Mouse (Mus musculus): ENCODE data around the gene Zfp414. TPM values are rescaled to one million over a fixed set of nuclear protein-coding genes. Genes with fewer than 3 reads are reported as not detected.
"Not testable (repeated sequence)": the region's sequence is repeated elsewhere in the genome, so short reads cannot be mapped to it uniquely, and the experiment has no call there.

The Zfp414 gene
- polyA plus RNA-seq, 1 experiment from 2014 or later, result 71.8 TPM

DNA sequence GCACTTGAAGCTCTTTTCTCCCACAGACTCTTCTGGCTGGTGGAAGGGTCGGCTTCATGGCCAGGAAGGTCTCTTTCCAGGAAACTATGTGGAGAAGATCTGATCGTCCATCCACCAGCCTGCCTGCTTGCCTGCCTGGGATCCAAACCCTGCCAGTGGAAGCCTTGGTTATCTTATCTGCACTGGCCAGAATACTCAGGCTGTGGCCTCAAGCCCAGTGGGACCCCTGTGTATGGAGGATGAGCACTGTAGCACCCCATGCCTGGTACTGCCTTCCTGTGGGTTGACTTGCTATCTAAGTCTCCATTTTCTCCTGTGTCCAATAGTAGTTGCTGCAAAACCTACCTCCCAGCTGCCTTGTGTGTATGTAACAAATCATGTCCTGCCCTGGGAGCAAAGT, 21.6 kb upstream of the Zfp414 start:
- Histone ChIP-seq H3K27ac (ENCODE audit: low read depth, low read length) (no peak overlapping the region), H3K4me3 (ENCODE audit: low read depth, low read length) (no peak overlapping the region), H3K36me3 (ENCODE audit: control insufficient read depth, insufficient read depth, low read length) (no peaks in the 10 kb centered on the region), H3K9ac (ENCODE audit: low read length) (no peak overlapping the region), H3K4me1 (replicated peaks; ENCODE audit: control insufficient read depth, insufficient read depth, low read length) (no peaks in the 10 kb centered on the region), H3K9me3 (ENCODE audit: control insufficient read depth, low read length) (no peaks in the 10 kb centered on the region), H3K4me2 (ENCODE audit: low read depth, low read length, severe bottlenecking) (no peak overlapping the region), H3K27me3 (ENCODE audit: control insufficient read depth, insufficient read depth, low read length) (no peaks in the 10 kb centered on the region)
- WGBS, result 87% methylated on average over 2 of the region's 2 CpGs
- ATAC-seq (replicated peaks; ENCODE audit: low FRiP score) (no peak), DNase-seq (ENCODE audit: low spot score) (no peak)

DNA sequence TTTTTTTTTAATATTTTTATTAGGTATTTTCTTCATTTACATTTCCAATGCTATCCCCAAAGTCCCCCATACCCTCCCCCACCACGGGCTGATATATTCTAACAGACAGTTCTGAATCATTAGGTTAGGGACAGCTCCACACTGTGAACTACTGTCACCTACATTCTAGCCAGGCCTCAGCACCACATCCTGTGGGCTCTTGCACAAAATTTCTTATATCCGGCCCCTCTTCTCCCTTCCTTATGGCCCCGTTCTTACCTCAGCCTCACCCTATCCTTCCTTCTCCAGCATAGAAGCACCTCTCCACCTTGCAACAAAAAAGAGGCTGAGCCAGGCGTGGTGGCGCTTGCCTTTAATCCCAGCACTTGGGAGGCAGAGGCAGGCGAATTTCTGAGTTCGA, 18.3 kb upstream of the Zfp414 start:
- Histone ChIP-seq H3K9ac (ENCODE audit: low read length) (no peak overlapping the region), H3K27me3 (ENCODE audit: control insufficient read depth, insufficient read depth, low read length) (no peaks in the 10 kb centered on the region), H3K4me2 (ENCODE audit: low read depth, low read length, severe bottlenecking) (no peak overlapping the region), H3K9me3 (ENCODE audit: control insufficient read depth, low read length) (no peaks in the 10 kb centered on the region), H3K36me3 (ENCODE audit: control insufficient read depth, insufficient read depth, low read length) (no peaks in the 10 kb centered on the region), H3K4me1 (replicated peaks; ENCODE audit: control insufficient read depth, insufficient read depth, low read length) (no peaks in the 10 kb centered on the region), H3K27ac (ENCODE audit: low read depth, low read length) (no peak overlapping the region), H3K4me3 (ENCODE audit: low read depth, low read length) (no peak overlapping the region)
- ATAC-seq (replicated peaks; ENCODE audit: low FRiP score), result no peak
- 82% methylated on average over 7 of the region's 7 CpGs for WGBS
- no peak for DNase-seq (ENCODE audit: low spot score)

DNA sequence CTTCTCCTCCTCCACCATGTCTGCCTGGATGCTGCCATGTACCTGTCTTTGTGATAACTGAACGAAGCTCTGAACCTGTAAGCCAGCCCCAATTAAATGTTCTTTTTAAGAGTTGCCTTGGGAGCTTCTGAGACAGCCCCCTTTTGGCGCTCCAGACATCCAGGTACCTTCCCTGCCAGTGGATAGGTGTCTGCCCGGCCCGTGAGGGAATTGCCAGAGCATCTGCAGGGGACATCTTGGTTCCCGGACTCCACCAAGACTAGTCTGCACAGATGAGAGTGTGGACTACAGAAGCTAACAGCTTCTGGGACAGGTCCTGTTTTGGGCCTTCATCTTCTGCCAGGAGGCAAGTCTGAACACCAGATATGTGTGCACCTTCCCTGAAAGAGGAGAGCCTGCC, 15.2 kb upstream of the Zfp414 start:
- DNase-seq (ENCODE audit: low spot score); H3K9ac ChIP-seq (ENCODE audit: low read length); H3K36me3 ChIP-seq (ENCODE audit: control insufficient read depth, insufficient read depth, low read length); H3K4me1 ChIP-seq (replicated peaks; ENCODE audit: control insufficient read depth, insufficient read depth, low read length); H3K9me3 ChIP-seq (ENCODE audit: control insufficient read depth, low read length); H3K27ac ChIP-seq (ENCODE audit: low read depth, low read length); ATAC-seq (replicated peaks; ENCODE audit: low FRiP score); H3K4me2 ChIP-seq (ENCODE audit: low read depth, low read length, severe bottlenecking); H3K4me3 ChIP-seq (ENCODE audit: low read depth, low read length); H3K27me3 ChIP-seq (ENCODE audit: control insufficient read depth, insufficient read depth, low read length): not testable (repeated sequence)
- 86% methylated on average over 5 of the region's 5 CpGs for WGBS

DNA sequence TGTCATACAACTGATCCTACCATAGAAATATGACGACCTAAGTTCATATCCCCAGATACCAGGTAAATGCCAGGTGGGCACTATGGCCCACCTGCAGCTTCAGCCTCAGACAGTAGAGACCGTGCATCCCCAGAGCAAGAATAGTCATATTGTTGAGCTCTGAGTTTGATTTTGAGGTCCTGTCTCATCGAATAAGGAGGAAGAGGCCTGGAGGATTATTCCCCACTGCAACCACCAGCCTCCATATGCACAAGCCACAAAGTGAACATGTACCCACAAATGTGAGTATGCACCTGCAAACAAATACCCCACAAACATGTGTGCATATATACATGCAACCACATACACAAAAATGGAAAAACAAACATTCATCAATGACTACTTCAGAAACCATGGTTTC, 1.6 kb upstream of the Zfp414 start:
- no peak for ATAC-seq (replicated peaks; ENCODE audit: low FRiP score)
- DNase-seq (ENCODE audit: low spot score), result no peak

DNA sequence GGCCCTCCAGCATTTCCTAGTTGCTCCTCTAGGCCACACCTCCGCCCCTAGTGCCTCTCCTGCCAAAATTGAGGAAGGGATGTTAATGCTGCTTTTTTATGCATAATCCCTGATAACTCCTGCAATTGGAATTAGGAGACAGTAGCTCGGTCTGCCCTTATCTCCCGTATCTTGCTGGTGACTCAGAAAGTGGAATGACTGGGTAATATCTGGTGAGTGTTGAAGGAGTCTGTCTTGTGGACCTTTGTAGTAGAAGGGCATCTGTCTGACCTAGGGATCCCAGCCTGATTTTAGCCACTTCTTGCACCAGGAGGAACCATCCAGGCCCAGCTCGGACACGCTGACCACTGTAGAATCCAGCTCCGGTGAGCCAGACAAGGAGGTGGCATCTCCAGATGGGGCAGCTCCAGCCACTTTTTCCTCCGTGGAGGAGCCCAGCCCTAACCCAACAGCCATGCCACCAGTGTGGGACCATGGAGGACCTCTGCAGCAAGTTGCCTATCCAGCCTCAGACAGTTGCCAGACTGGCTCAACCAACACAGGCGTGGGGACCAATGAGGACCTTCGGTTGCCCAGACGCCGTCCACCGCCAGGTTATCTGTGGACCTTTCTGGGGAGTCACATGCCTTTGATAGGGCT, 716 bp downstream of the Zfp414 start:
- Histone ChIP-seq H3K9ac (ENCODE audit: low read length) (peak overlapping the region; percentile 87), H3K27me3 (ENCODE audit: control insufficient read depth, insufficient read depth, low read length) (no peaks in the 10 kb centered on the region), H3K4me2 (ENCODE audit: low read depth, low read length, severe bottlenecking) (peak overlapping the region; percentile 89), H3K4me3 (ENCODE audit: low read depth, low read length) (peak overlapping the region; percentile 66), H3K27ac (ENCODE audit: low read depth, low read length) (peak overlapping the region; percentile 94; the same call in 1 of the 2 replicates), H3K36me3 (ENCODE audit: control insufficient read depth, insufficient read depth, low read length) (no peaks in the 10 kb centered on the region), H3K4me1 (replicated peaks; ENCODE audit: control insufficient read depth, insufficient read depth, low read length) (peaks cover 2% of the 10 kb centered on the region; the same call in 1 of the 2 replicates), H3K9me3 (ENCODE audit: control insufficient read depth, low read length) (no peaks in the 10 kb centered on the region)
- DNase-seq (ENCODE audit: low spot score) (peak; percentile 53), ATAC-seq (replicated peaks; ENCODE audit: low FRiP score) (peak; percentile 37)
- whole genome bisulfite sequencing, result 74% methylated on average over 12 of the region's 12 CpGs

More for the DNA sequence above, 1.6 kb upstream of the Zfp414 start:
- H3K27me3 ChIP-seq (ENCODE audit: control insufficient read depth, insufficient read depth, low read length), result no peaks in the 10 kb centered on the region
- WGBS, result 94% methylated on average over 3 of the region's 3 CpGs
- H3K9ac ChIP-seq (ENCODE audit: low read length), result no peak overlapping the region
- no peak overlapping the region for H3K4me3 ChIP-seq (ENCODE audit: low read depth, low read length)
- no peaks in the 10 kb centered on the region for H3K9me3 ChIP-seq (ENCODE audit: control insufficient read depth, low read length)
- no peak overlapping the region for H3K27ac ChIP-seq (ENCODE audit: low read depth, low read length)
- peaks cover 2% of the 10 kb centered on the region; the same call in 1 of the 2 replicates for H3K4me1 ChIP-seq (replicated peaks; ENCODE audit: control insufficient read depth, insufficient read depth, low read length)
- no peak overlapping the region for H3K4me2 ChIP-seq (ENCODE audit: low read depth, low read length, severe bottlenecking)
- H3K36me3 ChIP-seq (ENCODE audit: control insufficient read depth, insufficient read depth, low read length), result no peaks in the 10 kb centered on the region

DNA sequence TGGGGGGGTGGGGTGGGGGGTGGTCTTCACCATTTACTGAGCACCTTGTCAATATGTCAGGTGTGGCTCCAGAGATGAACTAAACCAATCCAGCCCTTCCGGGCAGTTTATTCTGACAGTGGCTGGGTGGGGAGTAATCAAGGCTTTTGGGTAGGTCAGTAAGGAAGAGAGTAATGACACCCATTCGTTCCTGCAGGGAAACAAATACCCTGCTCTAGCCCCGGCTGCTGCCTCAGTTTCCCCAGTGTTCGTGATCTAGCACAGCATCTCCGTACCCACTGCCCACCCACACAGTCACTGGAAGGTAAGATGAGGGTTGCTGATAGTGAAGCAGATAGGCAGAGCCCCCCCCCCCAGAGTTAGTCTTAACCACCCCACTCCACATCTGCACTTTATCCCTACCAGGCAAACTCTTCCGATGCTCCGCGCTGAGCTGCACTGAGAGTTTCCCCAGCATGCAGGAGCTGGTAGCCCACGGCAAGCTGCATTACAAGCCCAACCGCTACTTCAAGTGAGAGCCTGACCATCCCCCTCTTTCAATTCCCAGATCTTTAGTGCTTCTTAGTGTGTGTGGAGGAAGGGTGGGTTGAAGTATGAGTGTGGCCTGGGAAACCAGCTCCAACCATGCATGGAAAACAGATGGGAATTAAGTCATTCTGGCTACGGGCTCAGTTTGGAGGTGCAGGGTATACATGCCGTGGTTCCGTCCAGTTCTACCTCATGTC, 1.4 kb downstream of the Zfp414 start:
- DNase-seq (ENCODE audit: low spot score), result no peak
- no peak overlapping the region for H3K27ac ChIP-seq (ENCODE audit: low read depth, low read length)

DNA sequence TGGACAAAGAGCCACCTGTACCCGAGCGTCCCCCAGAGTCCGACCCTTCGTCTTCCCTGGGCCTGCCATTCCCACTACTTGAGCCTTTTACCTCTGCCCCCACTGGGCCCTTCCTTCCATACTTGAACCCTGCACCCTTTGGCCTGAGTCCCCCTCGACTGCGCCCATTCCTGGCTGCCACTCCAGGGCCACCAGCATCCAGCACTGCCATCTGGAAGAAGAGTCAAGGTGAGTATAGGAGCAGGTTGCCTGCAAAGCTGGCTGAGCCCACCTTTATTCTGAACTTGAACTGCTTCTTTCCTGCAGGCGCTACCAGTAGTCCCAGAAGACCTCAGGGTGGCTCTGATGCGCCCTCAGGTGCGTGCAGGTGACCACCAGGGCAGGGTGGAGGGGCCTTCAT, 2.3 kb downstream of the Zfp414 start:
- no peaks in the 10 kb centered on the region for H3K9me3 ChIP-seq (ENCODE audit: control insufficient read depth, low read length)
- DNase-seq (ENCODE audit: low spot score) (no peak), ATAC-seq (replicated peaks; ENCODE audit: low FRiP score) (no peak)
- no peak overlapping the region for H3K4me2 ChIP-seq (ENCODE audit: low read depth, low read length, severe bottlenecking)
- 93% methylated on average over 9 of the region's 9 CpGs for WGBS
- H3K4me1 ChIP-seq (replicated peaks; ENCODE audit: control insufficient read depth, insufficient read depth, low read length), result peaks cover 2% of the 10 kb centered on the region; the same call in 1 of the 2 replicates
- no peak overlapping the region for H3K4me3 ChIP-seq (ENCODE audit: low read depth, low read length)
- no peak overlapping the region for H3K9ac ChIP-seq (ENCODE audit: low read length)
- no peak overlapping the region for H3K27ac ChIP-seq (ENCODE audit: low read depth, low read length)
- H3K36me3 ChIP-seq (ENCODE audit: control insufficient read depth, insufficient read depth, low read length), result no peaks in the 10 kb centered on the region
- H3K27me3 ChIP-seq (ENCODE audit: control insufficient read depth, insufficient read depth, low read length), result no peaks in the 10 kb centered on the region

More for the DNA sequence above, 1.4 kb downstream of the Zfp414 start:
- no peak overlapping the region for H3K4me3 ChIP-seq (ENCODE audit: low read depth, low read length)
- H3K4me1 ChIP-seq (replicated peaks; ENCODE audit: control insufficient read depth, insufficient read depth, low read length), result peaks cover 2% of the 10 kb centered on the region; the same call in 1 of the 2 replicates
- ATAC-seq (replicated peaks; ENCODE audit: low FRiP score), result no peak
- no peaks in the 10 kb centered on the region for H3K36me3 ChIP-seq (ENCODE audit: control insufficient read depth, insufficient read depth, low read length)
- H3K9ac ChIP-seq (ENCODE audit: low read length), result no peak overlapping the region
- no peaks in the 10 kb centered on the region for H3K27me3 ChIP-seq (ENCODE audit: control insufficient read depth, insufficient read depth, low read length)
- no peaks in the 10 kb centered on the region for H3K9me3 ChIP-seq (ENCODE audit: control insufficient read depth, low read length)
- 86% methylated on average over 13 of the region's 13 CpGs for WGBS
- H3K4me2 ChIP-seq (ENCODE audit: low read depth, low read length, severe bottlenecking), result no peak overlapping the region

DNA sequence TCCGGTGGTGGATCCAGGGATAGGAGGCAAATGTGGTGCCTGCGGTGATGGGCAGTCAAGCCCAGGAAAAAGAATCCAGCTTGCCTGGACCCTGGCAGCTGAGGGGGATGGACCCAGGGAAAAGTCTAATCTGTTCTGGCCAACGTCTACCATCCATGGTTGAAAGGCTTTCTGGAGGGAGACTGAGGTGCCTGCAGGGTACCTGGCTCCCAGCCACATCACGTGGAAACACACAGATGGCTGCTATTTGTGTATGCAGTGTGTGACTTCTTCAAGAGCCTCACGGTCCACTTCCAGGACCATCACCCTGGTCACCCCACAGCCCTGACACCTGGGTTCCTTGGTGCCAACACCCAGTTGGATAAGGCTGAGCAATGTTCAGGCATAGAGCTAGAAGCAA, 2.9 kb downstream of the Zfp414 start:
- DNase-seq (ENCODE audit: low spot score) (no peak), ATAC-seq (replicated peaks; ENCODE audit: low FRiP score) (no peak)
- H3K36me3 ChIP-seq (ENCODE audit: control insufficient read depth, insufficient read depth, low read length), result no peaks in the 10 kb centered on the region
- H3K27ac ChIP-seq (ENCODE audit: low read depth, low read length), result no peak overlapping the region
- H3K4me3 ChIP-seq (ENCODE audit: low read depth, low read length), result no peak overlapping the region
- no peaks in the 10 kb centered on the region for H3K27me3 ChIP-seq (ENCODE audit: control insufficient read depth, insufficient read depth, low read length)
- peaks cover 2% of the 10 kb centered on the region; the same call in 1 of the 2 replicates for H3K4me1 ChIP-seq (replicated peaks; ENCODE audit: control insufficient read depth, insufficient read depth, low read length)
- no peak overlapping the region for H3K9ac ChIP-seq (ENCODE audit: low read length)
- 94% methylated on average over 5 of the region's 5 CpGs for WGBS
- no peak overlapping the region for H3K4me2 ChIP-seq (ENCODE audit: low read depth, low read length, severe bottlenecking)
- no peaks in the 10 kb centered on the region for H3K9me3 ChIP-seq (ENCODE audit: control insufficient read depth, low read length)

Measured in forebrain, embryonic 11.5 days (tissue).